Mouse (Mus musculus): ENCODE results near the gene Lsm2.
"Not testable (repeated sequence)": the region's sequence is repeated elsewhere in the genome, so short reads cannot be mapped to it uniquely, and the experiment has no call there.

Gene Lsm2

GRCm38 (mm10) chr17:34984218-34984617, 2.6 kb downstream of the Lsm2 start:
- no peak for DNase-seq (ENCODE audit: low spot score)

- DNase-seq (ENCODE audit: low spot score) = no peak
Observed at GRCm38 (mm10) chr17:34994751-34995150, 13.1 kb downstream of the Lsm2 start.

- not testable (repeated sequence) for DNase-seq (ENCODE audit: low spot score)
Observed at GRCm38 (mm10) chr17:34995192-34995591, 13.5 kb downstream of the Lsm2 start.

GRCm38 (mm10) chr17:34995927-34996326, 14.3 kb downstream of the Lsm2 start:
- not testable (repeated sequence) for DNase-seq (ENCODE audit: low spot score)

GRCm38 (mm10) chr17:34996411-34997141, 14.9 kb downstream of the Lsm2 start:
- DNase-seq (ENCODE audit: low spot score) = no peak

- DNase-seq (ENCODE audit: low spot score) = no peak
Observed at GRCm38 (mm10) chr17:34997142-34997483, 15.5 kb downstream of the Lsm2 start.

GRCm38 (mm10) chr17:34998526-34999430, 17.1 kb downstream of the Lsm2 start:
- DNase-seq (ENCODE audit: low spot score) = no peak

- not testable (repeated sequence) for DNase-seq (ENCODE audit: low spot score)
Observed at GRCm38 (mm10) chr17:34999871-35000716, 18.4 kb downstream of the Lsm2 start.

GRCm38 (mm10) chr17:35000717-35001451, 19.2 kb downstream of the Lsm2 start, which contains the start of gene Vars:
Vars (plus strand) TSS chr17:35000987.
- DNase-seq (ENCODE audit: low spot score) = peak; percentile 77

GRCm38 (mm10) chr17:35001452-35002152, 19.9 kb downstream of the Lsm2 start:
- DNase-seq (ENCODE audit: low spot score) = no peak

GRCm38 (mm10) chr17:35002153-35002865, 20.6 kb downstream of the Lsm2 start:
- DNase-seq (ENCODE audit: low spot score) = no peak

- DNase-seq (ENCODE audit: low spot score) = no peak
Observed at GRCm38 (mm10) chr17:35003022-35003838, 21.6 kb downstream of the Lsm2 start.

- no peak for DNase-seq (ENCODE audit: low spot score)
Observed at GRCm38 (mm10) chr17:35004075-35004717, 22.5 kb downstream of the Lsm2 start.

GRCm38 (mm10) chr17:35005158-35005557, 23.5 kb downstream of the Lsm2 start:
- no peak for DNase-seq (ENCODE audit: low spot score)

GRCm38 (mm10) chr17:35005902-35006301, 24.2 kb downstream of the Lsm2 start:
- not testable (repeated sequence) for DNase-seq (ENCODE audit: low spot score)

- no peak for DNase-seq (ENCODE audit: low spot score)
Observed at GRCm38 (mm10) chr17:35007387-35007991, 25.8 kb downstream of the Lsm2 start.

GRCm38 (mm10) chr17:35009586-35009985, 27.9 kb downstream of the Lsm2 start:
- no peak for DNase-seq (ENCODE audit: low spot score)

GRCm38 (mm10) chr17:35011440-35011839, 29.8 kb downstream of the Lsm2 start:
- DNase-seq (ENCODE audit: low spot score) = no peak
